Mouse (Mus musculus): ENCODE data around the gene Ros1.

Ros1 gene

DNA sequence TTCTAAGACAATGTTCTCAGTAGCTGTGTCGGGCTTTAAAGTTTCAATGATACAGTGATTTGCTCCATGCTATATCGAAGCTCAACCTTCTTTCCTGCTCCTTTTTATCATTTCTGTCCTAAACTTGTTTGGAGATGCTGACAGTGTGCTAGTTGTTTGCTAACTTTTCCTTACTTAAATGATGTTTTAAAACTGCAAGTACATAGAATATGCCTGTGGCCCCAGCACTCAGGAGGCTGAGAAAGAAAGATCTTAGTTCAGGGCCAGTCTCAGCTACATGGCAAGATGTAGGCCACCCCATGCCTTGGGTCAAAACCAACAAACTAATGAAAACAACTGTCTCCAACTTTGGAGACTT lies 171.0 kb downstream of the Ros1 start:
- in situ Hi-C loops (cut with MboI; ENCODE audit: unreplicated experiment in 2 of 2), result no loop called here

- in situ Hi-C loops (cut with MboI; ENCODE audit: unreplicated experiment in 2 of 2), result no loop called here
These were observed 171.6 kb downstream of the Ros1 start for GRCm38 (mm10) chr10:52023213-52024052.

DNA sequence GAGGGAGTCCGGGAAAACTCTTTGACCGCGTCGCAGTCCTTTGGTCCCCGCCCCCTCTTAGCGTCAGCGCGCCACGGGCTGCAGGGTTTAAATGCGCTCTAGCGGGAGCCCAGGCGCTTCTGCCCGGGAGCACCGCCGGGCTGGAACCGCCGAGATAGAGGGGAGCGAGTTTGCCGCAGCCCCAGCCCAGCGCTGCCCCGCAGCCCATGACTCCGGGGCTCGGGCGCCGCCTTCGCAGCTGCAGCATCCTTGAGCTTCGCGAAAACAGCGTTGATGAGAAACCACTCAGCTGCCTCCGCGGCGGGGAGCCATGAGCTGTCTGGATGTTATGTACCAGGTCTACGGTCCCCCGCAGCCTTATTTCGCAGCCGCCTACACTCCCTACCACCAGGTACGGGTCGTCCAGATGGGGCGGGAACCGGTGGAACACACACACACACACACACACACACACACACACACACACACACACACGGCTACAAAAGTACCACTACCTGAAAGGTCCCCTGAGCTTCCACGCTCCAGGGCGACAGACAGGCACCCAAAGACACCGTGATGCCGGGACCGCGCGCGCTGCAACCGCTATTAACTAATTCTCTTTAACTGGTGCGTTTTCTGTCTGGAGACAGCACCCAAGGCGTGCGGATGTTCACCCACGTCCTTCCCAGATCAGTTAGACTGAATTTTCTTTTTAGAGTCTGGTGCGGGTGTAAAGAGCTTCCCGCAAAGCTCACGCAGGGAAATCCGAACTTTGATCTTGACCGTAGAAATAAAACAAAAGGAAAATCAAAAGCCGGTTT lies 172.4 kb downstream of the Ros1 start, which contains the start of gene Vgll2:
Gene Vgll2 (plus strand): TSS at position 90 of the 800 bp plus-strand sequence.
- in situ Hi-C loops (cut with MboI; ENCODE audit: unreplicated experiment in 2 of 2), result no loop called here

DNA sequence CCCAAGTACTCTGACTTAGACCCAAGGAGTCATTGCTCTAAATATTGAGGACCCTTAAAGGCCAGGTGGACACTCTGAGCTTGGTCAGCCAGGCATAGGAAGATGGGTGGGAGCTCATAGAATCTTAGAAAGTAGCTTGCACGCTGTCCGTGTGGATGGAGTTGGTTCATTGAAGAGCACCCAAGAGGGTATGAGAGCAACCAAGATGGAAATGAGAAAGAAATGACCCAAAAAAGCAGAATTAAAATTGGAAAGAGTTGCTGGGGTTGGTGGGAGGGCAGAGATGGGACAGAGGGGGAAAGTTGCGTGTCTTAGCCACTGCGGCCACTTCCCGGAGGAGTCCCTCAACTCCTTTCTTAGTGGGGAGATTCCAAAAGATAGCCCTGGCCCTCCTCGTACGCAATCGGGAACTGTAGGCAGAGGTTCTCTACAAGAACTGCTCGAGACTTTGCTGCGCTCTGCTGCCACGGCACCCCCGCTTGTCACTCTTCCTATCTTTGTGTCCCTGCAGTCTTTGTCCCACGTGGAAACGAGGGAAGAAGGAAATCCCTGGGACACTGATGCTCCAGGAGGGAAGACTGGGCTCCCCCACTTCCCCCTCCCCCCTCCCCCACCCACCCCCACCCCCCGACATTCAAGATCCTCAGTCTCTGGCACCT lies 173.2 kb downstream of the Ros1 start:
- in situ Hi-C loops (cut with MboI; ENCODE audit: unreplicated experiment in 2 of 2), result no loop called here

DNA sequence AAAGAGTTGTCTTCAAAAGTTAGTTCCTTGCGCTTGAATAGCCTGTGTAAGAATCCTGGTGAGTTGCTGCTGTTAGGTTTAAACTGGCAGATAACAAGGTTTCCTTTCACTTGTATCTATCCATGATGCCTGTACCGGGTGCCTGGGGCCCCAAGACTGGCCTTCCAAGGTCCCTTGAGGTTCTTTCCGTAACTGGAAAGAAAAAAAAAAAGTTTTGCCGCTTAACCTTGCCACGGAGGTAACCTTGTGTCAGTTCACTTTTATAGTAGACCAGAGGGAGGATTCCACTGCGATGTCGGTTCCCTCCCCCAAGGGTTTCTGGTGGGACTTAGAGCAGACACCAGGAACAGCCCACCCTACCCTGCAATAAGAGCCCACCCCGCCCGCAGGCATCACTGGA lies 173.8 kb downstream of the Ros1 start:
- in situ Hi-C loops (cut with MboI; ENCODE audit: unreplicated experiment in 2 of 2), result no loop called here

DNA sequence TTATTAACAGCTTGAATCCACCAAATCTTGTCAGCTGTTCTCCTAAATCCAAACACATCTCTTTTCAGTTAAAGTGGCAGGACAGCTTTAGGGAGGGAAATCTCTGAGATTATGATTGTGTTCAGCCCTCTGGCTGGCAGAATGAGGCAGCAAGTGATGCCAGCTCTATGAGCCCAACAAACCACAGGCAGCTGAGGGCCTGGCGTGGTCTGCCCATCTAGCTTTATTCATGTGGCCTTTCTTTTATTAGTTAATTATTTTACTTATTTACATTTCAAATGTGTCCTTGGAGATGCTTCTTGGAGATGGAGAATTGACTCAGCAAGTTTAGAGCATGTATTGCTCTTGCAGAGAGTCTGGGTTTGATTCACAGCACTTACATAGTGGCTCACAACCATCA lies 176.6 kb downstream of the Ros1 start:
- in situ Hi-C loops (cut with MboI; ENCODE audit: unreplicated experiment in 2 of 2), result no loop called here

All from v-Abl transformed pro-B cells (cell line).